ENCODE assay signal across 47 mouse cellular contexts in genomic region chr2:89093848-89094247, GRCm38 (mm10). TPM values are rescaled to one million over a fixed set of nuclear protein-coding genes. Genes with fewer than 3 reads are reported as not detected.
"Had no signal": no experiment of that assay in that cellular context is flagged by ENCODE, and none has a peak within 500 bp of the region (broad histone marks: within the 10 kb centered on the region; RNA-seq: fewer than 3 reads in every experiment).

No protein-coding gene starts in this region.

- H3K9ac ChIP-seq: limb, embryonic 12.5 days; limb, embryonic 13.5 days; limb, embryonic 15.5 days; liver, embryonic 12.5 days; liver, embryonic 13.5 days; liver, embryonic 14.5 days; liver, embryonic 15.5 days; liver, postnatal 0 days; lung, embryonic 14.5 days; lung, embryonic 15.5 days; midbrain, embryonic 12.5 days; midbrain, embryonic 13.5 days; midbrain, embryonic 15.5 days; neural tube, embryonic 12.5 days had no signal

- H3K27me3 ChIP-seq: limb, embryonic 12.5 days; limb, embryonic 13.5 days; limb, embryonic 15.5 days; liver, embryonic 12.5 days; liver, embryonic 13.5 days; liver, embryonic 15.5 days; lung, embryonic 15.5 days; megakaryocyte, embryonic 14.5 days; midbrain, embryonic 12.5 days; midbrain, embryonic 13.5 days; midbrain, embryonic 15.5 days; neural tube, embryonic 12.5 days had no signal

- H3K4me3 ChIP-seq: limb, embryonic 10.5 days; limb, embryonic 12.5 days; limb, embryonic 13.5 days; limb, embryonic 15.5 days; liver, embryonic 12.5 days; liver, embryonic 13.5 days; liver, embryonic 15.5 days; lung, embryonic 15.5 days; megakaryocyte, embryonic 14.5 days; midbrain, embryonic 10.5 days; midbrain, embryonic 12.5 days; midbrain, embryonic 13.5 days; midbrain, embryonic 15.5 days; myocyte; neural tube, embryonic 12.5 days had no signal

- H3K27ac ChIP-seq: limb, embryonic 10.5 days; limb, embryonic 12.5 days; limb, embryonic 13.5 days; limb, embryonic 15.5 days; liver, embryonic 12.5 days; liver, embryonic 13.5 days; liver, embryonic 14.5 days; liver, embryonic 15.5 days; lung, embryonic 15.5 days; macrophage; midbrain, embryonic 10.5 days; midbrain, embryonic 12.5 days; midbrain, embryonic 13.5 days; midbrain, embryonic 15.5 days; neural tube, embryonic 12.5 days had no signal

- H3K9me3 ChIP-seq: limb, embryonic 10.5 days; limb, embryonic 12.5 days; limb, embryonic 13.5 days; limb, embryonic 15.5 days; liver, embryonic 12.5 days; liver, embryonic 13.5 days; liver, embryonic 15.5 days; lung, embryonic 15.5 days; midbrain, embryonic 10.5 days; midbrain, embryonic 12.5 days; midbrain, embryonic 13.5 days; midbrain, embryonic 15.5 days; neural tube, embryonic 12.5 days had no signal

- H3K4me1 ChIP-seq: limb, embryonic 10.5 days; limb, embryonic 12.5 days; limb, embryonic 13.5 days; limb, embryonic 15.5 days; liver, embryonic 12.5 days; liver, embryonic 13.5 days; liver, embryonic 15.5 days; lung, embryonic 15.5 days; megakaryocyte, embryonic 14.5 days; midbrain, embryonic 10.5 days; midbrain, embryonic 12.5 days; midbrain, embryonic 13.5 days; midbrain, embryonic 15.5 days; neural tube, embryonic 12.5 days had no signal

- DNase-seq: left cerebral cortex, postnatal 4 days; liver; liver, embryonic 13.5 days; liver, postnatal 0 days; lung, adult 18-20 months; lung, adult 2 months; lung, embryonic 14.5 days; lung, postnatal 10 days; lung, postnatal 14 days; lung, postnatal 36 days; lung, postnatal 4 days; midbrain, embryonic 14.5 days had no signal

- H3K36me3 ChIP-seq: limb, embryonic 10.5 days; limb, embryonic 12.5 days; limb, embryonic 13.5 days; limb, embryonic 15.5 days; liver, embryonic 12.5 days; liver, embryonic 13.5 days; liver, embryonic 15.5 days; lung, embryonic 15.5 days; midbrain, embryonic 10.5 days; midbrain, embryonic 12.5 days; midbrain, embryonic 13.5 days; midbrain, embryonic 15.5 days; neural tube, embryonic 12.5 days had no signal

RNA-seq across cellular contexts. Expression of gene Olfr1219, which starts 10.5 kb away (rescaled TPM):
- total RNA-seq: left cerebral cortex, postnatal 10 days; left cerebral cortex, postnatal 14 days; left cerebral cortex, postnatal 25 days; left cerebral cortex, postnatal 36 days; left cerebral cortex, postnatal 4 days; liver, adult 2 months; megakaryocyte progenitor cell, adult 5-6 weeks; megakaryocyte, adult 5-6 weeks; megakaryocyte-erythroid progenitor cell, adult 5-6 weeks; midbrain, postnatal 0 days; monocyte, adult 5-6 weeks had no signal
- polyA plus RNA-seq: limb, embryonic 10.5 days; limb, embryonic 11.5 days; limb, embryonic 12.5 days; limb, embryonic 13.5 days; limb, embryonic 14.5 days; limb, embryonic 15.5 days; liver, adult 2 months; liver, embryonic 11.5 days; liver, embryonic 12.5 days; liver, embryonic 13.5 days; liver, embryonic 14.5 days; liver, embryonic 15.5 days; liver, embryonic 16.5 days; liver, postnatal 0 days; lung, adult 2 months; lung, embryonic 14.5 days; lung, embryonic 15.5 days; lung, embryonic 16.5 days; lung, postnatal 0 days; macrophage; midbrain, embryonic 10.5 days; midbrain, embryonic 11.5 days; midbrain, embryonic 12.5 days; midbrain, embryonic 13.5 days; midbrain, embryonic 14.5 days; midbrain, embryonic 15.5 days; midbrain, embryonic 16.5 days; midbrain, postnatal 0 days; myocyte; neural tube, embryonic 11.5 days; neural tube, embryonic 12.5 days had no signal

RNA-seq across cellular contexts. Expression of gene Olfr1220, which starts 12.8 kb away (rescaled TPM):
- total RNA-seq: left cerebral cortex, postnatal 10 days; left cerebral cortex, postnatal 14 days; left cerebral cortex, postnatal 25 days; left cerebral cortex, postnatal 36 days; left cerebral cortex, postnatal 4 days; liver, adult 2 months; megakaryocyte progenitor cell, adult 5-6 weeks; megakaryocyte, adult 5-6 weeks; megakaryocyte-erythroid progenitor cell, adult 5-6 weeks; midbrain, postnatal 0 days; monocyte, adult 5-6 weeks had no signal
- polyA plus RNA-seq: limb, embryonic 10.5 days; limb, embryonic 11.5 days; limb, embryonic 12.5 days; limb, embryonic 13.5 days; limb, embryonic 14.5 days; limb, embryonic 15.5 days; liver, adult 2 months; liver, embryonic 11.5 days; liver, embryonic 12.5 days; liver, embryonic 13.5 days; liver, embryonic 14.5 days; liver, embryonic 15.5 days; liver, embryonic 16.5 days; liver, postnatal 0 days; lung, adult 2 months; lung, embryonic 14.5 days; lung, embryonic 15.5 days; lung, embryonic 16.5 days; lung, postnatal 0 days; macrophage; midbrain, embryonic 10.5 days; midbrain, embryonic 11.5 days; midbrain, embryonic 12.5 days; midbrain, embryonic 13.5 days; midbrain, embryonic 14.5 days; midbrain, embryonic 15.5 days; midbrain, embryonic 16.5 days; midbrain, postnatal 0 days; myocyte; neural tube, embryonic 11.5 days had no signal

RNA-seq across cellular contexts. Expression of gene Olfr1221, which starts 23.2 kb away (rescaled TPM):
- total RNA-seq: left cerebral cortex, postnatal 10 days; left cerebral cortex, postnatal 14 days; left cerebral cortex, postnatal 25 days; left cerebral cortex, postnatal 36 days; left cerebral cortex, postnatal 4 days; liver, adult 2 months; megakaryocyte progenitor cell, adult 5-6 weeks; megakaryocyte, adult 5-6 weeks; megakaryocyte-erythroid progenitor cell, adult 5-6 weeks; midbrain, postnatal 0 days; monocyte, adult 5-6 weeks had no signal
- polyA plus RNA-seq: limb, embryonic 10.5 days; limb, embryonic 11.5 days; limb, embryonic 12.5 days; limb, embryonic 13.5 days; limb, embryonic 14.5 days; limb, embryonic 15.5 days; liver, adult 2 months; liver, embryonic 11.5 days; liver, embryonic 12.5 days; liver, embryonic 13.5 days; liver, embryonic 14.5 days; liver, embryonic 15.5 days; liver, embryonic 16.5 days; liver, postnatal 0 days; lung, adult 2 months; lung, embryonic 14.5 days; lung, embryonic 15.5 days; lung, embryonic 16.5 days; lung, postnatal 0 days; macrophage; midbrain, embryonic 10.5 days; midbrain, embryonic 11.5 days; midbrain, embryonic 12.5 days; midbrain, embryonic 13.5 days; midbrain, embryonic 14.5 days; midbrain, embryonic 15.5 days; midbrain, embryonic 16.5 days; midbrain, postnatal 0 days; myocyte; neural tube, embryonic 11.5 days; neural tube, embryonic 12.5 days had no signal

RNA-seq across cellular contexts. Expression of gene Olfr1218, which starts 32.9 kb away (rescaled TPM):
- total RNA-seq: left cerebral cortex, postnatal 10 days; left cerebral cortex, postnatal 14 days; left cerebral cortex, postnatal 25 days; left cerebral cortex, postnatal 36 days; left cerebral cortex, postnatal 4 days; liver, adult 2 months; megakaryocyte progenitor cell, adult 5-6 weeks; megakaryocyte, adult 5-6 weeks; megakaryocyte-erythroid progenitor cell, adult 5-6 weeks; midbrain, postnatal 0 days; monocyte, adult 5-6 weeks had no signal
- polyA plus RNA-seq: limb, embryonic 10.5 days; limb, embryonic 11.5 days; limb, embryonic 12.5 days; limb, embryonic 13.5 days; limb, embryonic 14.5 days; limb, embryonic 15.5 days; liver, adult 2 months; liver, embryonic 11.5 days; liver, embryonic 12.5 days; liver, embryonic 13.5 days; liver, embryonic 14.5 days; liver, embryonic 15.5 days; liver, embryonic 16.5 days; liver, postnatal 0 days; lung, adult 2 months; lung, embryonic 14.5 days; lung, embryonic 15.5 days; lung, embryonic 16.5 days; lung, postnatal 0 days; macrophage; midbrain, embryonic 10.5 days; midbrain, embryonic 11.5 days; midbrain, embryonic 12.5 days; midbrain, embryonic 13.5 days; midbrain, embryonic 14.5 days; midbrain, embryonic 15.5 days; midbrain, embryonic 16.5 days; midbrain, postnatal 0 days; myocyte; neural tube, embryonic 11.5 days; neural tube, embryonic 12.5 days had no signal

RNA-seq across cellular contexts. Expression of gene Olfr1222, which starts 39.0 kb away (rescaled TPM):
- total RNA-seq: left cerebral cortex, postnatal 10 days; left cerebral cortex, postnatal 14 days; left cerebral cortex, postnatal 25 days; left cerebral cortex, postnatal 36 days; left cerebral cortex, postnatal 4 days; liver, adult 2 months; megakaryocyte progenitor cell, adult 5-6 weeks; megakaryocyte, adult 5-6 weeks; megakaryocyte-erythroid progenitor cell, adult 5-6 weeks; midbrain, postnatal 0 days; monocyte, adult 5-6 weeks had no signal
- polyA plus RNA-seq: limb, embryonic 10.5 days; limb, embryonic 11.5 days; limb, embryonic 12.5 days; limb, embryonic 13.5 days; limb, embryonic 14.5 days; limb, embryonic 15.5 days; liver, adult 2 months; liver, embryonic 11.5 days; liver, embryonic 12.5 days; liver, embryonic 13.5 days; liver, embryonic 14.5 days; liver, embryonic 15.5 days; liver, embryonic 16.5 days; liver, postnatal 0 days; lung, adult 2 months; lung, embryonic 14.5 days; lung, embryonic 15.5 days; lung, embryonic 16.5 days; lung, postnatal 0 days; macrophage; midbrain, embryonic 10.5 days; midbrain, embryonic 11.5 days; midbrain, embryonic 12.5 days; midbrain, embryonic 13.5 days; midbrain, embryonic 14.5 days; midbrain, embryonic 15.5 days; midbrain, embryonic 16.5 days; midbrain, postnatal 0 days; myocyte; neural tube, embryonic 11.5 days; neural tube, embryonic 12.5 days had no signal
